Mouse (Mus musculus): ENCODE measurements around the gene Wasl.
A peak's percentile ranks its signal among the peaks of the same experiment; 100 is the strongest.

The Wasl gene

GRCm38 (mm10) chr6:24664867-24665458 is at the start of gene Wasl:
Wasl (minus strand) TSS chr6:24665009.
- peak; percentile 100 for DNase-seq (ENCODE audit: inconsistent ontology term)

- DNase-seq (ENCODE audit: inconsistent ontology term): no peak
Measured at GRCm38 (mm10) chr6:24707499-24707898, 42.7 kb upstream of the Wasl start.

- no peak for DNase-seq (ENCODE audit: inconsistent ontology term)
Measured at GRCm38 (mm10) chr6:24707090-24707489, 42.3 kb upstream of the Wasl start.

- DNase-seq (ENCODE audit: inconsistent ontology term): no peak
Measured at GRCm38 (mm10) chr6:24697216-24697615, 32.4 kb upstream of the Wasl start.

GRCm38 (mm10) chr6:24696117-24696516 is 31.3 kb upstream of the Wasl start:
- no peak for DNase-seq (ENCODE audit: inconsistent ontology term)

GRCm38 (mm10) chr6:24694455-24695410 is 29.9 kb upstream of the Wasl start:
- DNase-seq (ENCODE audit: inconsistent ontology term): no peak

- DNase-seq (ENCODE audit: inconsistent ontology term): no peak
Measured at GRCm38 (mm10) chr6:24687871-24688270, 23.1 kb upstream of the Wasl start.

GRCm38 (mm10) chr6:24683113-24683512 is 18.3 kb upstream of the Wasl start:
- DNase-seq (ENCODE audit: inconsistent ontology term): no peak

- no peak for DNase-seq (ENCODE audit: inconsistent ontology term)
Measured at GRCm38 (mm10) chr6:24667829-24668228, 3.0 kb upstream of the Wasl start.

GRCm38 (mm10) chr6:24666248-24666647 is 1.4 kb upstream of the Wasl start:
- no peak for DNase-seq (ENCODE audit: inconsistent ontology term)

- peak; percentile 60 for DNase-seq (ENCODE audit: inconsistent ontology term)
Measured at GRCm38 (mm10) chr6:24664133-24664866, 509 bp downstream of the Wasl start.

GRCm38 (mm10) chr6:24663196-24664132 is 1.3 kb downstream of the Wasl start:
- DNase-seq (ENCODE audit: inconsistent ontology term): peak; percentile 32

GRCm38 (mm10) chr6:24662483-24662882 is 2.3 kb downstream of the Wasl start:
- DNase-seq (ENCODE audit: inconsistent ontology term): no peak

GRCm38 (mm10) chr6:24661879-24662278 is 2.9 kb downstream of the Wasl start:
- DNase-seq (ENCODE audit: inconsistent ontology term): no peak

- no peak for DNase-seq (ENCODE audit: inconsistent ontology term)
Measured at GRCm38 (mm10) chr6:24657647-24658387, 7.0 kb downstream of the Wasl start.

GRCm38 (mm10) chr6:24656094-24656493 is 8.7 kb downstream of the Wasl start:
- no peak for DNase-seq (ENCODE audit: inconsistent ontology term)

GRCm38 (mm10) chr6:24651538-24651937 is 13.3 kb downstream of the Wasl start:
- DNase-seq (ENCODE audit: inconsistent ontology term): no peak

GRCm38 (mm10) chr6:24650719-24651118 is 14.1 kb downstream of the Wasl start:
- no peak for DNase-seq (ENCODE audit: inconsistent ontology term)

GRCm38 (mm10) chr6:24648403-24648802 is 16.4 kb downstream of the Wasl start:
- DNase-seq (ENCODE audit: inconsistent ontology term): no peak

GRCm38 (mm10) chr6:24647103-24647691 is 17.6 kb downstream of the Wasl start:
- no peak for DNase-seq (ENCODE audit: inconsistent ontology term)
